Mouse (Mus musculus) forebrain, embryonic 10.5 days (tissue): Measurements from ENCODE around the gene Tbx3. TPM values are rescaled to one million over a fixed set of nuclear protein-coding genes. Genes with fewer than 3 reads are reported as not detected.

Experiments
- DNase-seq: peaks from one replicate; pipeline ENCODE4 v3.0.0-alpha.2; 2017; ENCODE audit warnings: low spot score; ENCODE audit errors: extremely low spot score
- H3K27ac ChIP-seq: fragments of 300-500 bp; sonication (generic); 2 replicates; pipeline ENCODE4 v1.5.1; 2016; ENCODE audit warnings: mild to moderate bottlenecking
- H3K27me3 ChIP-seq: fragments of 300-500 bp; sonication (generic); 2 replicates; pipeline ENCODE4 v1.6.1; 2016; ENCODE audit warnings: mild to moderate bottlenecking; ENCODE audit not compliant: poor library complexity, severe bottlenecking
- H3K36me3 ChIP-seq: fragments of 300-500 bp; sonication (generic); replicated peaks from 2 replicates; pipeline ENCODE4 v1.6.1; 2016; ENCODE audit warnings: mild to moderate bottlenecking, moderate library complexity
- H3K4me1 ChIP-seq: fragments of 300-500 bp; sonication (generic); 2 replicates; pipeline ENCODE4 v1.6.1; 2016
- H3K4me3 ChIP-seq: fragments of 300-500 bp; sonication (generic); 2 replicates; pipeline ENCODE4 v1.5.1; 2016; ENCODE audit warnings: mild to moderate bottlenecking, moderate library complexity
- H3K9me3 ChIP-seq: fragments of 300-500 bp; sonication (generic); 2 replicates; pipeline ENCODE4 v1.6.1; 2016; ENCODE audit warnings: mild to moderate bottlenecking, moderate library complexity
- WGBS: fragments of 180-500 bp; shearing (Covaris S2); methylation state at CpG from one replicate; pipeline ENCODE4 v1.1.7; 2016; 5-methylcytosine and 5-hydroxymethylcytosine counted together
- polyA plus RNA-seq: library from polyadenylated mRNA; unstranded; fragments of >200 nt; fragmentation: Nextera tagmentation; extraction: Ambion mirVana; gene quantifications from 2 replicates; pipeline ENCODE4 v1.2.1, GENCODE M21; 2016

The Tbx3 gene
- polyA plus RNA-seq, 1 experiment from 2014 or later: 13.9 TPM

GRCm38 (mm10) chr5:119663747-119664146 lies 6.7 kb upstream of the Tbx3 start:
- 3% methylated on average over 5 of the region's 5 CpGs for WGBS
- Histone ChIP-seq H3K4me1 (peaks cover 19% of the 10 kb centered on the region), H3K27ac (no peak overlapping the region), H3K27me3 (peaks cover 100% of the 10 kb centered on the region), H3K9me3 (no peaks in the 10 kb centered on the region), H3K4me3 (no peak overlapping the region), H3K36me3 (no peaks in the 10 kb centered on the region)
- DNase-seq: no peak

GRCm38 (mm10) chr5:119665739-119666138 lies 4.7 kb upstream of the Tbx3 start:
- Histone ChIP-seq H3K4me3 (no peak overlapping the region), H3K9me3 (no peaks in the 10 kb centered on the region), H3K27ac (no peak overlapping the region), H3K4me1 (peaks cover 36% of the 10 kb centered on the region), H3K36me3 (no peaks in the 10 kb centered on the region), H3K27me3 (peaks cover 100% of the 10 kb centered on the region)
- no peak for DNase-seq
- under 1% methylated on average over 6 of the region's 6 CpGs for WGBS

GRCm38 (mm10) chr5:119667356-119667940 lies 3.0 kb upstream of the Tbx3 start:
- no peak for DNase-seq
- Histone ChIP-seq H3K27me3 (peaks cover 100% of the 10 kb centered on the region), H3K4me3 (no peak overlapping the region), H3K4me1 (peaks cover 49% of the 10 kb centered on the region), H3K36me3 (no peaks in the 10 kb centered on the region), H3K9me3 (no peaks in the 10 kb centered on the region), H3K27ac (no peak overlapping the region)
- WGBS: 2% methylated on average over 13 of the region's 13 CpGs

- no peak for DNase-seq
- peaks cover 100% of the 10 kb centered on the region for H3K27me3 ChIP-seq
- H3K9me3 ChIP-seq: no peaks in the 10 kb centered on the region
- no peaks in the 10 kb centered on the region for H3K36me3 ChIP-seq
- H3K4me3 ChIP-seq: peak overlapping the region; percentile 53; the same call in 1 of the 2 replicates
- peaks cover 49% of the 10 kb centered on the region for H3K4me1 ChIP-seq
- peak overlapping the region; percentile 25; the same call in 1 of the 2 replicates for H3K27ac ChIP-seq
- WGBS: under 1% methylated on average over 34 of the region's 34 CpGs
Observed at GRCm38 (mm10) chr5:119668191-119668912, 2.1 kb upstream of the Tbx3 start.

GRCm38 (mm10) chr5:119668913-119669411 lies 1.5 kb upstream of the Tbx3 start:
- under 1% methylated on average over 18 of the region's 18 CpGs for WGBS
- no peaks in the 10 kb centered on the region for H3K9me3 ChIP-seq
- peaks cover 49% of the 10 kb centered on the region for H3K4me1 ChIP-seq
- peaks cover 100% of the 10 kb centered on the region for H3K27me3 ChIP-seq
- DNase-seq: no peak
- H3K36me3 ChIP-seq: no peaks in the 10 kb centered on the region
- H3K27ac ChIP-seq: peak overlapping the region; percentile 84; the same call in 1 of the 2 replicates
- peak overlapping the region; percentile 53 for H3K4me3 ChIP-seq

GRCm38 (mm10) chr5:119669741-119670565 lies 516 bp upstream of the Tbx3 start:
- under 1% methylated on average over 61 of the region's 61 CpGs for WGBS

GRCm38 (mm10) chr5:119671124-119671801 lies 794 bp downstream of the Tbx3 start:
- Histone ChIP-seq H3K4me1 (peaks cover 49% of the 10 kb centered on the region), H3K36me3 (no peaks in the 10 kb centered on the region), H3K27ac (peak overlapping the region; percentile 84), H3K27me3 (peaks cover 100% of the 10 kb centered on the region), H3K9me3 (no peaks in the 10 kb centered on the region), H3K4me3 (peak overlapping the region; percentile 53)
- WGBS: under 1% methylated on average over 40 of the region's 40 CpGs
- DNase-seq: no peak

More at GRCm38 (mm10) chr5:119669741-119670565, 516 bp upstream of the Tbx3 start:
- Histone ChIP-seq H3K9me3 (no peaks in the 10 kb centered on the region), H3K36me3 (no peaks in the 10 kb centered on the region), H3K27ac (peak overlapping the region; percentile 84), H3K27me3 (peaks cover 100% of the 10 kb centered on the region), H3K4me3 (peak overlapping the region; percentile 53), H3K4me1 (peaks cover 49% of the 10 kb centered on the region)
- DNase-seq: no peak

GRCm38 (mm10) chr5:119671965-119672347 lies 1.5 kb downstream of the Tbx3 start:
- H3K27ac ChIP-seq: peak overlapping the region; percentile 84
- whole genome bisulfite sequencing: under 1% methylated on average over 23 of the region's 23 CpGs
- no peak for DNase-seq
- peaks cover 100% of the 10 kb centered on the region for H3K27me3 ChIP-seq
- H3K36me3 ChIP-seq: no peaks in the 10 kb centered on the region
- peak overlapping the region; percentile 53 for H3K4me3 ChIP-seq
- H3K4me1 ChIP-seq: peaks cover 49% of the 10 kb centered on the region
- no peaks in the 10 kb centered on the region for H3K9me3 ChIP-seq

- under 1% methylated on average over 19 of the region's 19 CpGs for WGBS
- H3K9me3 ChIP-seq: no peaks in the 10 kb centered on the region
- no peaks in the 10 kb centered on the region for H3K36me3 ChIP-seq
- peak overlapping the region; percentile 84 for H3K27ac ChIP-seq
- H3K4me1 ChIP-seq: peaks cover 47% of the 10 kb centered on the region
- DNase-seq: no peak
- peaks cover 100% of the 10 kb centered on the region for H3K27me3 ChIP-seq
- peak overlapping the region; percentile 53 for H3K4me3 ChIP-seq
Observed at GRCm38 (mm10) chr5:119672348-119672983, 2.0 kb downstream of the Tbx3 start.

GRCm38 (mm10) chr5:119672984-119673600 lies 2.6 kb downstream of the Tbx3 start:
- H3K36me3 ChIP-seq: no peaks in the 10 kb centered on the region
- under 1% methylated on average over 17 of the region's 17 CpGs for WGBS
- peak overlapping the region; percentile 84; the same call in 1 of the 2 replicates for H3K27ac ChIP-seq
- peaks cover 41% of the 10 kb centered on the region for H3K4me1 ChIP-seq
- no peak for DNase-seq
- H3K4me3 ChIP-seq: peak overlapping the region; percentile 53
- no peaks in the 10 kb centered on the region for H3K9me3 ChIP-seq
- H3K27me3 ChIP-seq: peaks cover 100% of the 10 kb centered on the region

- WGBS: 3% methylated on average over 22 of the region's 22 CpGs
- DNase-seq: no peak
- no peaks in the 10 kb centered on the region for H3K36me3 ChIP-seq
- H3K4me3 ChIP-seq: peak overlapping the region; percentile 53
- H3K9me3 ChIP-seq: no peaks in the 10 kb centered on the region
- H3K27me3 ChIP-seq: peaks cover 100% of the 10 kb centered on the region
- H3K4me1 ChIP-seq: peaks cover 32% of the 10 kb centered on the region
- peak overlapping the region; percentile 20; the same call in 1 of the 2 replicates for H3K27ac ChIP-seq
Observed at GRCm38 (mm10) chr5:119673716-119674605, 3.5 kb downstream of the Tbx3 start.
